Mouse (Mus musculus): Measurements from ENCODE around the gene Micall2. TPM values are rescaled to one million over a fixed set of nuclear protein-coding genes. Genes with fewer than 3 reads are reported as not detected.

Gene Micall2
- 0.71 and 1.8 TPM in 2 replicates for polyA plus RNA-seq (2021; fragmentation: Nextera tagmentation)
- long read RNA-seq, experiment 1, partial matches to known transcripts = 1 of 1 reads
- long read RNA-seq, experiment 1, other reads (novel, unspliced or antisense) = 0 of 1 reads
- long read RNA-seq, experiment 2 = 0 reads

GRCm38 (mm10) chr5:139735677-139736503 lies at the start of gene Micall2:
TSS of gene Micall2 (minus strand) at chr5:139736336.

GRCm38 (mm10) chr5:139775216-139775926 lies 39.2 kb upstream of the Micall2 start, which contains the start of gene Ints1:
TSS of gene Ints1 (minus strand) at chr5:139775674.

Other genes with a start within 250 kb of the Micall2 start
- not detected in 2 replicates for gene Uncx, start 192.8 kb downstream of the Micall2 start, polyA plus RNA-seq (2021; fragmentation: Nextera tagmentation)
- gene Ints1, start 39.3 kb upstream of the Micall2 start, polyA plus RNA-seq (2021; fragmentation: Nextera tagmentation) = 18.0 and 18.9 TPM in 2 replicates
- 1.3 and 1.8 TPM in 2 replicates for gene Mafk, start 55.2 kb upstream of the Micall2 start, polyA plus RNA-seq (2021; fragmentation: Nextera tagmentation)
- gene Tmem184a, start 83.6 kb upstream of the Micall2 start, polyA plus RNA-seq (2021; fragmentation: Nextera tagmentation) = 0.12 and 0.16 TPM in 2 replicates
- not detected in 2 replicates for gene Gm26938, start 90.1 kb upstream of the Micall2 start, polyA plus RNA-seq (2021; fragmentation: Nextera tagmentation)
- gene Psmg3, start 90.5 kb upstream of the Micall2 start, polyA plus RNA-seq (2021; fragmentation: Nextera tagmentation) = 43.3 and 46.3 TPM in 2 replicates
- gene Elfn1, start 171.6 kb upstream of the Micall2 start, polyA plus RNA-seq (2021; fragmentation: Nextera tagmentation) = 3.9 and 13.4 TPM in 2 replicates